Mouse (Mus musculus) kidney, embryonic 15.5 days (tissue): ENCODE results near the gene Cldn20. TPM values are rescaled to one million over a fixed set of nuclear protein-coding genes. Genes with fewer than 3 reads are reported as not detected.

Source experiments
- ATAC-seq: fragments of 200-750 bp; cut with Nextera tagmentation; replicated peaks from 2 replicates; pipeline ENCODE4 v1.8.0; 2017; ENCODE audit warnings: moderate TSS enrichment; ENCODE audit not compliant: low FRiP score
- H3K27ac ChIP-seq: fragments of 300-500 bp; sonication (generic); 2 replicates; pipeline ENCODE4 v1.5.1; 2015; ENCODE audit warnings: mild to moderate bottlenecking, inconsistent platforms
- H3K27me3 ChIP-seq: fragments of 300-500 bp; sonication (generic); 2 replicates; pipeline ENCODE4 v1.6.1; 2015; ENCODE audit warnings: inconsistent platforms
- H3K36me3 ChIP-seq: fragments of 300-500 bp; sonication (generic); 2 replicates; pipeline ENCODE4 v1.6.1; 2015; ENCODE audit warnings: inconsistent platforms
- H3K4me1 ChIP-seq: fragments of 300-500 bp; sonication (generic); 2 replicates; pipeline ENCODE4 v1.6.1; 2015; ENCODE audit warnings: inconsistent platforms
- H3K4me2 ChIP-seq: fragments of 300-500 bp; sonication (generic); 2 replicates; pipeline ENCODE4 v1.6.1; 2015; ENCODE audit warnings: moderate library complexity, mild to moderate bottlenecking, inconsistent platforms
- H3K4me3 ChIP-seq: fragments of 300-500 bp; sonication (generic); replicated peaks from 2 replicates; pipeline ENCODE4 v1.5.1; 2015; ENCODE audit warnings: mild to moderate bottlenecking, inconsistent platforms
- H3K9ac ChIP-seq: fragments of 300-500 bp; sonication (generic); 2 replicates; pipeline ENCODE4 v1.6.1; 2015; ENCODE audit warnings: mild to moderate bottlenecking, inconsistent platforms
- H3K9me3 ChIP-seq: fragments of 300-500 bp; sonication (generic); replicated peaks from 2 replicates; pipeline ENCODE4 v1.6.1; 2016; ENCODE audit warnings: inconsistent platforms
- WGBS: fragments of 180-500 bp; shearing (Covaris S2); methylation state at CpG from one replicate; pipeline ENCODE4 v1.1.7; 2015; ENCODE audit warnings: mixed read lengths; 5-methylcytosine and 5-hydroxymethylcytosine counted together
- polyA plus RNA-seq: library from polyadenylated mRNA; unstranded; fragments of >200 nt; fragmentation: Nextera tagmentation; extraction: Ambion mirVana; gene quantifications from 2 replicates; pipeline ENCODE4 v1.2.1, GENCODE M21; 2015

The Cldn20 gene
- 0.42 TPM in 1 of 2 replicates, not detected in the other for polyA plus RNA-seq

DNA sequence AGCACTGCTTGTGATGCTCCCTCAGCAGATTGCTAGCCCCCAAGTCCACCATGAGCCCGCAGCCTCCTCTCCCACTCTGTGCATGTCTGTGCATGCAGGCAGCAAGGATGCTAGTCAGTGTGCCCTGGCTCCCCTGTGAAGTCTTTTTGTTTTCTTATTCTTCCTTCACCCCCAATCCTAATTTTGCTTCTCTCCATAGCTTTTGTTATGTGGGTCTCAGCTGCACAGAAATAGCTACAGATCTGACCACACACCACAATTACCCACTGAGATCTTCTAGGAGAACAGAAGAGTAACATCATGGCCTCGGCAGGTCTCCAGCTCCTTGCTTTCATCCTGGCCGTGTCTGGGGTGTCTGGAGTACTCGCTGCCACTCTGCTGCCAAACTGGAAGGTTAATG is at the start of gene Cldn20:
Gene Cldn20 (plus strand): TSS at position 301 of the 400 bp plus-strand sequence.
- no peak within 1 kb of the TSS for H3K9ac ChIP-seq
- no peaks in the 10 kb centered on the region for H3K9me3 ChIP-seq
- no peaks in the 10 kb centered on the region for H3K27me3 ChIP-seq
- whole genome bisulfite sequencing = 94% methylated on average over 4 of the region's 4 CpGs
- ATAC-seq = no peak
- no peak within 1 kb of the TSS for H3K27ac ChIP-seq
- peaks cover 14% of the 10 kb centered on the region for H3K36me3 ChIP-seq
- no peaks in the 10 kb centered on the region for H3K4me1 ChIP-seq
- H3K4me2 ChIP-seq = no peak within 1 kb of the TSS
- H3K4me3 ChIP-seq = no peak within 1 kb of the TSS

DNA sequence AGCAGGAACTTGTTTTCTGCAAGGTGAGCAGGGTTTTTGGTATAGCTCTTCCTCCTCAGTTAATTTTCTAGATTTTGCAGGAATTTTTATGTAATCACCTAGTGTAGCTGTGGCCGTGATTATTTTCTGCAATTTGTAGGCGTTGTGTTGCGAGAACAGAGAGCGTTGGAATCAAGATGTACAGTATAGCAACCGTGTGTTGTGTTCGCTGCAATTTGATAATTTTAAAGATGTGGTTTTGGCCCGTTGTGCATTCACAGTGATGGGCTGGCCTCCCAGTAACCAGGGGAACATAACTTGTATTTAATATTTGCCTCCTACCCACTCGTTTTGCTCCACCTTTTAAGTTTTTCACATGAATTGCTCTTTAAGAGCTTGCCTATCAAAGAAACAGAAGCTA is 49.3 kb upstream of the Cldn20 start:
- Histone ChIP-seq H3K27me3 (no peaks in the 10 kb centered on the region), H3K27ac (no peak overlapping the region), H3K9ac (no peak overlapping the region), H3K36me3 (no peaks in the 10 kb centered on the region), H3K4me3 (no peak overlapping the region), H3K4me1 (0 out of 2 replicates have a peak, but pooled peaks cover 3% of the 10 kb centered on the region), H3K4me2 (no peak overlapping the region), H3K9me3 (no peaks in the 10 kb centered on the region)
- 88% methylated on average over 8 of the region's 8 CpGs for whole genome bisulfite sequencing
- no peak for ATAC-seq

DNA sequence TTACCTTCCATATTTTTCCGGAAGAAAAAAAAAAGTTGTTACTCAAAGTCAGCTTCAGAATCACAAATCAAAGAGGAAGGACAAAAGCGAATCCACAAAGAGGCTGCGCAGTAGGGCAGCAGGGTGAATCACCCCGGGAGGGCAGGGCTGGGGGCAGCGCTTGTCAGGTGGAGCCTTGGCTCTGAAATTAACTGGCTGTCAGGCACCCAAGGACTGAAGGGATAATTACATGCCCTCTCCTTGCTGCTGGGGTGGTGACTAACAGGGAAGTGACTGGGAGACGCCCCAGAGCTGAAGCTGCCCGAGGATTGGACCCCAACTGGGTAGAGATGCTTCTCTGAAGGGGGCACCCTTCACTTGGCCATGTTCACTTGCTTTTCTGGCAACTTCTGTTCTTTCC is 46.5 kb upstream of the Cldn20 start:
- no peak overlapping the region for H3K9ac ChIP-seq
- no peak overlapping the region for H3K4me3 ChIP-seq
- H3K27ac ChIP-seq = no peak overlapping the region
- H3K4me1 ChIP-seq = 0 out of 2 replicates have a peak, but pooled peaks cover 3% of the 10 kb centered on the region
- 75% methylated on average over 7 of the region's 7 CpGs for WGBS
- ATAC-seq = no peak
- H3K9me3 ChIP-seq = no peaks in the 10 kb centered on the region
- no peak overlapping the region for H3K4me2 ChIP-seq
- no peaks in the 10 kb centered on the region for H3K36me3 ChIP-seq
- no peaks in the 10 kb centered on the region for H3K27me3 ChIP-seq

DNA sequence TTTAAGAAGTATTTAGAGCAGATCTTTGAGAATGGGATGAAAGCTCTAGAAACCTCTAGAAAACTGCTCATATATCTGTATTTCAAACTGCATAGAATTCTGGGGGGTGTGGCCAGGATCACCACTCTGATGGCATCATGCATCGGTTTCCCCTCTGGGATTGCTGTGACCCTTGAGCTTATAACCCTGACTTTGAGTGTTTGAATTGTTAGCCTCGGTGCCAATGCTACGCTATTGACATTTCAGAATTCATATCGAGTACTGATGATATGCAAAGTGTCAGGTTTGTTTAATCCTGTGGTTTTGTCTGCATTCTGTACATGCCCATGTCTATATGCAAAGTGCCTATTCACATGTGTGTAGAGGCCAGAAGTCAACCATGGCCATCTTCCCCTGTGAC is 45.1 kb upstream of the Cldn20 start:
- WGBS = 97% methylated on average over 4 of the region's 4 CpGs
- Histone ChIP-seq H3K4me2 (no peak overlapping the region), H3K36me3 (no peaks in the 10 kb centered on the region), H3K27ac (no peak overlapping the region), H3K27me3 (no peaks in the 10 kb centered on the region), H3K9ac (no peak overlapping the region), H3K4me1 (no peaks in the 10 kb centered on the region), H3K9me3 (no peaks in the 10 kb centered on the region), H3K4me3 (no peak overlapping the region)
- no peak for ATAC-seq

DNA sequence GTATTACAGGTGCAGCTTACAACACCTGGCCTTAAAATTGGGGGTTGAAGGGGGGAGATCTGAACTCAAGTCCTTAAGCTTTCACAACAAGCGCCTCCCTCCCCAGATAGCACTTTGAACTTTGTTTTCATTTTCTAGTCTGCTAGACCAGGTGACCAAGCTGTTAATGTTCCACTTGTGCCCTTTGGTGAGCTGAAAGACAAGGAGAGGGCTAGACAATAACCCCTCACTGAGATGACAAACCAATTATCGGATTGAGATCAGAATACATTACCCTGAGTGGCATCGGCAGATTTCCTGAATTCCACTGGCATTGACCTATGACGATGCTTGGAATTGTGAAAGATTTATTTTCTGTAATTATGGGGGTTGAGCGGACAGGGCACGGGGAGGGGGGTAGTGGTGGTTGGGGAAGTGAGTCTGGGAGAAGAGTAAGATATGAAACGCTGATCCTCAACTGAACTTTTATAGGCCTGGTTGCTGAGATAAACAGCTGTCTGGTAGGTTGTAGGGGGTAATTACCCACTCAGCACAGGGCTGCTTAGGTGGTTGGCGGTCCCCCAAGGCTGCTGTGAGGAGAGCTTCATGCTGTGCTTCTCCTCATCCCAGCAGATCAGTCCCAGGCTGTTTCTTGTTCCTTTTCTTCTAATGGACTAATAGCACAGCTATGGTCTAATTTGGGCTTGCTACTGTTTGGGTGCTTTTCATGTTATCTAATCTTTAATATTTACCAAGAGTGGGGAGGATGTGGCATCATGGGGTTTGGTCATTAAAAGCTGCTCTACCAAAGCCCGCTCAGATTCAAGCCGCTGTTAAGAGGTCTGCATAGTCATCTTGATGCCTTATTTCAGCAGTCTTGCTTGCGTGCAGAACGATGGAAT is 44.4 kb upstream of the Cldn20 start:
- no peak overlapping the region for H3K27ac ChIP-seq
- no peak overlapping the region for H3K9ac ChIP-seq
- no peak overlapping the region for H3K4me3 ChIP-seq
- H3K4me2 ChIP-seq = no peak overlapping the region
- H3K9me3 ChIP-seq = no peaks in the 10 kb centered on the region
- ATAC-seq = 0 out of 2 replicates have a peak, but pooled peaks have one; percentile 29
- no peaks in the 10 kb centered on the region for H3K36me3 ChIP-seq
- no peaks in the 10 kb centered on the region for H3K4me1 ChIP-seq
- H3K27me3 ChIP-seq = no peaks in the 10 kb centered on the region
- WGBS = 72% methylated on average over 12 of the region's 12 CpGs

DNA sequence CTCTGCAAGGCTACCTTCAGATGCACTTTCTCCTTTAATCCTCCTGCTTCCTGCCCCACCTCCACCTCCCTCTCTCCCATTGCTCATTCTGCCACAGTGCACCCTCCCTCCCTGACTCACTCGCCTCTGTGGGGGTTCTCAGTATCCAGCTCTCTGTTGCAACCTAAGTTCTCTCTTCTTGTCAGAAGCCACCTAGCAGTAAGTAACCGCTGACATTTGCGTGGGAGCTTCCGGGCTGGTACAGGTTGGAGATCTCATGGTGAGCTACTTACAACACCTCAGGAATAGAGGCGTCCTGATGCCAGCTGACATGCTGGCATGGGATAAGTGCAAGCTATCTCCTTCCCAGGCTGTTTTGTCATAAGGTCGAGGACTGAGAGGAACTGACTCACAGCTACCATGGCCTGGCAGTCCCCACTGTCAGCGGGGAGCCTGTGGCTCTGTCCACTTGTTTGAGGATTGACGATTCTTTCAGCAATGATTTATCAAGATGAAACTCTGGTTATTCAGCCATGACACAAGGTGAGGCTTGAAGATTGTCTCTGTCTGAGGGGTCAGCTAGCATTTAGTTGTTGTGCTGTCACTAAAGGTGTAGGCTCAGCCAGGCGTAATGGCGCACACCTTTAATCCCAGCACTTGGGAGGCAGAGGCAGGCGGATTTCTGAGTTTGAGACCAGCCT is 42.0 kb upstream of the Cldn20 start:
- Histone ChIP-seq H3K4me2 (no peak overlapping the region), H3K27ac (no peak overlapping the region), H3K4me1 (0 out of 2 replicates have a peak, but pooled peaks cover 1% of the 10 kb centered on the region), H3K4me3 (no peak overlapping the region), H3K9ac (no peak overlapping the region), H3K36me3 (no peaks in the 10 kb centered on the region), H3K27me3 (no peaks in the 10 kb centered on the region), H3K9me3 (no peaks in the 10 kb centered on the region)
- ATAC-seq = 0 out of 2 replicates have a peak, but pooled peaks have one; percentile 46
- 82% methylated on average over 11 of the region's 11 CpGs for WGBS

DNA sequence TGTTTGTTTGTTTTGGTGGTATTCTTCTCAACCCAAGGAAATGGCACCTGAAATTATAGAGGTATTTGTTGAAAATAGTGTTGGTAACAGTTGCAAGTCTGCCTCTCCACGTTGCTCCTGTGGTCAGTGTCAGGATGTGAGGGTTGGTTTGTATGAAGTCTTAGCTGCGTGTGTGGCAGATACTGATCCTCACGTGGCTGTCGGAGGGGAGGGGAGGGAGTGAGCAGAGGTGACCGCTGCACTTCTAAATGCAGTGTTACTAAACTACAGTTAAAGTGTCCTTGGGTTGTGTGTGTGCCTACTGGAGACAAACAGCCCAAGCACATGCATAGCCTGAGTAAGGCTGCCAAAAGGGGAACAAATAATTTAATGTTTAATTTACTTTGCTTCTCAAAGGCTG is 41.3 kb upstream of the Cldn20 start:
- H3K27me3 ChIP-seq = no peaks in the 10 kb centered on the region
- no peaks in the 10 kb centered on the region for H3K36me3 ChIP-seq
- H3K4me1 ChIP-seq = 0 out of 2 replicates have a peak, but pooled peaks cover 5% of the 10 kb centered on the region
- H3K9me3 ChIP-seq = no peaks in the 10 kb centered on the region
- no peak overlapping the region for H3K4me3 ChIP-seq
- H3K27ac ChIP-seq = no peak overlapping the region
- no peak overlapping the region for H3K9ac ChIP-seq
- no peak overlapping the region for H3K4me2 ChIP-seq
- no peak for ATAC-seq
- 73% methylated on average over 5 of the region's 5 CpGs for WGBS

DNA sequence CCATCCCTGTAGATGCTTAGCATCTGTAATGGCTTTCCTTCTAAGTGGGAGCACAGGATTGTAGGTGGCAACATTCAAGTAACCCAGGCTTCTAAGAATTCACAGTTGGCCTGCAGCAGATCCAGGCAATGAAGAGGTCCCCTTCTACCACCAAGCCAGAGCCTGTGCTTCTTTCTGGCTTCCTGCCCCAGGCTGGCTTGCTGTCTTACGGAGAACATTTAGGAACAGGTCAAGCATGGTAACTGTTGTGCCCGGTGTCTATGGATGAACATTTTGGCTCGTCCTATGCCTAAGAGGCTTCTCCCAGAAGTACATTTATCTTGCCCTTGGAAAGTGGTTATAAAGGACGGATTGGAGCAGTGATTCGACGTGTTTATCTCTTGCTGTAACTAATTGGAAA is 40.7 kb upstream of the Cldn20 start:
- H3K4me1 ChIP-seq = peaks cover 5% of the 10 kb centered on the region; the same call in 1 of the 2 replicates
- H3K27me3 ChIP-seq = no peaks in the 10 kb centered on the region
- ATAC-seq = no peak
- H3K36me3 ChIP-seq = no peaks in the 10 kb centered on the region
- WGBS = 89% methylated on average over 6 of the region's 6 CpGs
- no peak overlapping the region for H3K27ac ChIP-seq
- H3K9me3 ChIP-seq = no peaks in the 10 kb centered on the region
- no peak overlapping the region for H3K4me2 ChIP-seq
- no peak overlapping the region for H3K4me3 ChIP-seq
- no peak overlapping the region for H3K9ac ChIP-seq

DNA sequence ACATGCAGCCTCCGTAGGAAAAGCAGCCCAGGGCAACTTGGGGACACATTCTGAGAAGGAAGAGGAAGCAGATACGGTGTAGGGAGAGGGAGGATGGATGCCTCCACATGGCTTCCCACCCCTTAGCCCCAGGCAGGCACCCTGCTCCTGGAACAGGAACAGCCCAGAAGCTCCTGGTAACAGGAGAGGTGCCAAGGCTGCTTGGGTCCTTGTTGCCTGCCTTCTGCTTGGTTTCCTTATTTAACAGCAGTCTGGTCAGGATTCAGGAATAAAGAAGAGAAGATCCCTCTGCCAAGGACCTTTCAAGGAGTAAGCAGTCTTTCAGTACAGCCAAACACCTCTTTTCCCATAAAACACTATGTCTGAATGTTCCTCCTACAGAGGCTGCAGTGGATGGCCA is 36.8 kb upstream of the Cldn20 start:
- no peaks in the 10 kb centered on the region for H3K9me3 ChIP-seq
- H3K27ac ChIP-seq = peak overlapping the region; percentile 56
- H3K36me3 ChIP-seq = no peaks in the 10 kb centered on the region
- no peak overlapping the region for H3K4me3 ChIP-seq
- ATAC-seq = no peak
- H3K27me3 ChIP-seq = no peaks in the 10 kb centered on the region
- no peak overlapping the region for H3K9ac ChIP-seq
- no peak overlapping the region for H3K4me2 ChIP-seq
- WGBS = 23% methylated on average over 2 of the region's 2 CpGs
- H3K4me1 ChIP-seq = peaks cover 5% of the 10 kb centered on the region; the same call in 1 of the 2 replicates

DNA sequence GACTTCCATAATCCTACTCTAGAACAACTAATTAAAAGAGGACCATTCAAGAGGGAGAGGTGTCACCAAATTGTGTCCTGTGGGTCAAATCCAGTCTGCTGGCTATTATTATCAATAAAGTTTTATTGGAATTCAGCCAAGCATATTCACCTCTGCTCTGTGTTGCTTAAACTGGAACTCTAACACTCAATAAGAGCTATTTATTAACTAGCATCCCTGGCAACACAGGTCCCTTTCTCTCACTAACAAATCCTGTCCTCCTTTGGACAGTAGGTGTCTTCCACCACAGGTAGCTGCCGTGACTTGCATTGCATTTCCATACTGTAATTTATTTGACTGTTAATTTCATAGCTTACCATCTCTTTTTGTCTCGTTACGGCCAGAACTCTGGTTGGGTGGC is 36.3 kb upstream of the Cldn20 start:
- Histone ChIP-seq H3K9ac (no peak overlapping the region), H3K4me1 (peaks cover 5% of the 10 kb centered on the region; the same call in 1 of the 2 replicates), H3K4me2 (no peak overlapping the region), H3K36me3 (no peaks in the 10 kb centered on the region), H3K27ac (0 out of 2 replicates have a peak overlapping the region, but pooled peaks have one; percentile 56), H3K27me3 (no peaks in the 10 kb centered on the region), H3K9me3 (no peaks in the 10 kb centered on the region), H3K4me3 (no peak overlapping the region)
- 85% methylated on average over 3 of the region's 3 CpGs for WGBS
- ATAC-seq = 0 out of 2 replicates have a peak, but pooled peaks have one; percentile 60

DNA sequence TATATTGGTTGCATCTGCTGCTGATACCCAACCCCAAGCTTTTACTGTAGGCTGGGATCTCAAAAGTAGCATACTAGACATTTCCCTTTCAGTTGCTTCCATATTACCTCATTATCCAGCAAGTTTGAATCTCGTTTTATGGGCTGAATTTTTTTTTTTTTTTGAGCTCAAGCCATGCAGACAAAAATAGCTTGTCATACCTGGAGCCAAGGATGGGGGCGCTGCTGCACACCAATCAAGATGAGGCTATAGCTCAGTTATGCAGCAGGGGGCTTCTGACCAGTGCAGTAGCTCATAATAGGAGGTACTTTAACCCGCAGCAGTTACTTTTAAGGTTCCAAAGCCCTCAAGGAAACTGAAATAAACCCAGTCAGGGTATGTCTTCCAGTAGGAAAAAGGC is 34.3 kb upstream of the Cldn20 start:
- Histone ChIP-seq H3K36me3 (no peaks in the 10 kb centered on the region), H3K4me2 (no peak overlapping the region), H3K27me3 (no peaks in the 10 kb centered on the region), H3K9ac (no peak overlapping the region), H3K9me3 (no peaks in the 10 kb centered on the region), H3K27ac (no peak overlapping the region), H3K4me3 (no peak overlapping the region), H3K4me1 (peaks cover 5% of the 10 kb centered on the region; the same call in 1 of the 2 replicates)
- 36% methylated on average over 3 of the region's 3 CpGs for WGBS
- no peak for ATAC-seq

DNA sequence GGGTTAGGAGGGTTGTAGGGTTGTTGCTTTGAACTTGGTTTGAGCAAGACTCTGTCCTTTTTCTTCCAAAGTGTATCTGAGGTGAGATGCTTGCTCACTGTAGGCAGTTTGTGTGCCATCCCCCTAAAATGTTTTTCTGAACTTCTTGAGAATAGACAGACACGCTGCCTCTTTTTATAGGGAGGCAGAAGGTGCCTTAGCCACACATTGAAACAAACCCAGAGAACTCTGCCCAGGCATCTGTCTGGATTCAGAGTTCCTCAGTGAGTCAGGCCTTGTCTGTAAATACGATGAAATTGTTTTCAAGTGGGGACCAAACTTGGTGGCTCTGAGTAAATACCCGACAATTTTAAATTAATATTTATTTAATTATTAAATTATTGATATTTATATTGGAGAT is 33.8 kb upstream of the Cldn20 start:
- WGBS = 91% methylated on average over 3 of the region's 3 CpGs
- Histone ChIP-seq H3K27me3 (no peaks in the 10 kb centered on the region), H3K4me1 (peaks cover 5% of the 10 kb centered on the region; the same call in 1 of the 2 replicates), H3K36me3 (no peaks in the 10 kb centered on the region), H3K9me3 (no peaks in the 10 kb centered on the region), H3K27ac (no peak overlapping the region), H3K4me2 (no peak overlapping the region), H3K9ac (no peak overlapping the region), H3K4me3 (no peak overlapping the region)
- no peak for ATAC-seq
